Mouse (Mus musculus) liver, embryonic 14.5 days (tissue): ENCODE data around the gene Des. TPM values are rescaled to one million over a fixed set of nuclear protein-coding genes. Genes with fewer than 3 reads are reported as not detected.

ENCODE experiments used
- ATAC-seq: fragments of 200-750 bp; cut with Nextera tagmentation; 2 replicates; pipeline ENCODE4 v1.8.0; 2017; ENCODE audit warnings: moderate number of reproducible peaks, mild to moderate bottlenecking, moderate library complexity; ENCODE audit not compliant: insufficient read depth
- DNase-seq, 3 experiments: peaks; one replicate each; pipeline ENCODE4 v3.0.0-alpha.2; 2012 to 2013; ENCODE audit warnings: low read depth in 3 of 3, low spot score in 3 of 3
- H3K27ac ChIP-seq: fragments of 300-500 bp; sonication (generic); 2 replicates; pipeline ENCODE4 v1.5.1; 2014; ENCODE audit warnings: moderate library complexity, mild to moderate bottlenecking, control low read depth, inconsistent platforms
- H3K27me3 ChIP-seq: fragments of 300-500 bp; sonication (generic); 2 replicates; pipeline ENCODE4 v1.6.1; 2014; ENCODE audit warnings: mild to moderate bottlenecking, low read length, moderate library complexity; ENCODE audit not compliant: control insufficient read depth, insufficient read depth
- H3K36me3 ChIP-seq: fragments of 300-500 bp; sonication (generic); replicated peaks from 2 replicates; pipeline ENCODE4 v1.6.1; 2014; ENCODE audit warnings: low read depth; ENCODE audit not compliant: control insufficient read depth, insufficient read depth
- H3K4me1 ChIP-seq, 2 experiments: fragments of 200-500 bp in 1 of 2; fragments of 300-500 bp in 1 of 2; sonication (generic) in 1 of 2; replicated peaks; 2 replicates each; pipeline ENCODE4 v1.6.1; 2012 to 2014; ENCODE audit warnings: antibody characterized with exemption in 1 of 2, inconsistent platforms in 1 of 2, low read length in 1 of 2; ENCODE audit not compliant: control insufficient read depth in 2 of 2, insufficient read depth in 2 of 2
- H3K4me2 ChIP-seq: fragments of 300-500 bp; sonication (generic); 2 replicates; pipeline ENCODE4 v1.6.1; 2014; ENCODE audit warnings: low read depth, mild to moderate bottlenecking, control low read depth, moderate library complexity
- H3K4me3 ChIP-seq, 2 experiments: fragments of 200-500 bp in 1 of 2; fragments of 300-500 bp in 1 of 2; sonication (generic) in 1 of 2; 2 replicates each; pipeline ENCODE4 v1.5.1; 2012 to 2014; ENCODE audit warnings: low read depth in 2 of 2, low read length in 2 of 2, mild to moderate bottlenecking in 2 of 2, control low read depth in 1 of 2, inconsistent platforms in 1 of 2, moderate library complexity in 1 of 2; ENCODE audit not compliant: insufficient read depth in 1 of 2
- H3K9ac ChIP-seq: fragments of 300-500 bp; sonication (generic); replicated peaks from 2 replicates; pipeline ENCODE4 v1.6.1; 2014; ENCODE audit warnings: mild to moderate bottlenecking, control low read depth, moderate library complexity
- H3K9me3 ChIP-seq: fragments of 300-500 bp; sonication (generic); 2 replicates; pipeline ENCODE4 v1.6.1; 2016; ENCODE audit warnings: low read length, mixed read lengths; ENCODE audit not compliant: control insufficient read depth
- CTCF ChIP-seq: IDR thresholded peaks from 2 replicates; pipeline ENCODE4 v1.5.1; 2016; ENCODE audit warnings: antibody characterized with exemption, low read depth, control low read depth
- EP300 ChIP-seq: IDR thresholded peaks from 2 replicates; pipeline ENCODE4 v1.6.1; 2016; ENCODE audit warnings: antibody characterized with exemption, low read depth
- WGBS: fragments of 180-500 bp; shearing (Covaris S2); extraction: QIAGEN DNeasy Blood & Tissue Kit; methylation state at CpG from one replicate; pipeline ENCODE4 v1.1.7; 2014; ENCODE audit not compliant: insufficient replicate concordance; 5-methylcytosine and 5-hydroxymethylcytosine counted together
- polyA plus RNA-seq, 2 experiments: library from polyadenylated mRNA; depleted of rRNA in 1 of 2; stranded (reverse) in 1 of 2; unstranded in 1 of 2; fragments of >200 nt; fragmentation: Nextera tagmentation in 1 of 2; extraction: Ambion mirVana in 1 of 2; gene quantifications; 2 replicates each; pipeline versions ENCODE4 v1.2.1 to v1.2.3; 2012 to 2014

The Des gene
- polyA plus RNA-seq, 2 experiments, result 1.1 to 1.4 TPM

GRCm38 (mm10) chr1:75393846-75394245 is 33.7 kb downstream of the Des start:
- H3K27me3 ChIP-seq, result peaks cover 14% of the 10 kb centered on the region
- no peak overlapping the region for H3K9ac ChIP-seq
- ATAC-seq (no peak), DNase-seq (no peak)
- H3K4me3 ChIP-seq, result no peak overlapping the region
- peaks cover 0 to under 1% of the 10 kb centered on the region in 2 experiments; a peak in 1 of 4 replicates for H3K4me1 ChIP-seq
- no peaks in the 10 kb centered on the region for H3K36me3 ChIP-seq
- H3K27ac ChIP-seq, result no peak overlapping the region
- WGBS, result 59% methylated on average over 3 of the region's 3 CpGs
- H3K9me3 ChIP-seq, result no peaks in the 10 kb centered on the region
- H3K4me2 ChIP-seq, result no peak overlapping the region
- TF ChIP-seq EP300, result no peak
- no peak for TF ChIP-seq CTCF

- H3K4me3 ChIP-seq, result no peak overlapping the region
- 10% methylated on average over 9 of the region's 9 CpGs for WGBS
- no peaks in the 10 kb centered on the region for H3K36me3 ChIP-seq
- H3K9ac ChIP-seq, result no peak overlapping the region
- peaks cover 0 to 9% of the 10 kb centered on the region in 2 experiments; a peak in 2 of 4 replicates for H3K4me1 ChIP-seq
- H3K27ac ChIP-seq, result no peak overlapping the region
- H3K4me2 ChIP-seq, result no peak overlapping the region
- DNase-seq (peak; percentile 31 to 52 (median 34)), ATAC-seq (peak; percentile 62; the same call in 1 of the 2 replicates)
- H3K27me3 ChIP-seq, result no peaks in the 10 kb centered on the region
- no peaks in the 10 kb centered on the region for H3K9me3 ChIP-seq
- TF ChIP-seq EP300 (no peak), CTCF (peak; percentile 78)
These were observed 38.8 kb downstream of the Des start for GRCm38 (mm10) chr1:75398761-75399402.

GRCm38 (mm10) chr1:75399755-75400492 is 39.8 kb downstream of the Des start:
- Histone ChIP-seq H3K27ac (no peak overlapping the region), H3K9ac (no peak overlapping the region; the same call in 1 of the 2 replicates), H3K27me3 (no peaks in the 10 kb centered on the region), H3K4me3 (peak overlapping the region in 1 of 2 experiments; percentile 26; a peak in 2 of 4 replicates), H3K36me3 (no peaks in the 10 kb centered on the region), H3K4me1 (peaks cover 0 to 9% of the 10 kb centered on the region in 2 experiments; a peak in 2 of 4 replicates), H3K4me2 (peak overlapping the region; percentile 36), H3K9me3 (no peaks in the 10 kb centered on the region)
- no peak for DNase-seq
- TF ChIP-seq CTCF, result no peak
- TF ChIP-seq EP300, result no peak
- peak; percentile 51; the same call in 1 of the 2 replicates for ATAC-seq
- WGBS, result 12% methylated on average over 15 of the region's 15 CpGs

GRCm38 (mm10) chr1:75400493-75401115 is 40.5 kb downstream of the Des start:
- DNase-seq, result no peak
- H3K9me3 ChIP-seq, result no peaks in the 10 kb centered on the region
- 19% methylated on average over 6 of the region's 6 CpGs for WGBS
- no peak overlapping the region; a peak in 2 of 4 replicates for H3K4me3 ChIP-seq
- H3K4me2 ChIP-seq, result peak overlapping the region; percentile 36; the same call in 1 of the 2 replicates
- TF ChIP-seq CTCF (no peak), EP300 (no peak)
- H3K36me3 ChIP-seq, result no peaks in the 10 kb centered on the region
- H3K9ac ChIP-seq, result no peak overlapping the region
- ATAC-seq, result no peak
- no peak overlapping the region for H3K27ac ChIP-seq
- no peaks in the 10 kb centered on the region for H3K27me3 ChIP-seq
- H3K4me1 ChIP-seq, result peaks cover 0 to 9% of the 10 kb centered on the region in 2 experiments; a peak in 2 of 4 replicates

- no peak overlapping the region for H3K27ac ChIP-seq
- WGBS, result 68% methylated on average over 3 of the region's 3 CpGs
- H3K27me3 ChIP-seq, result no peaks in the 10 kb centered on the region
- H3K4me3 ChIP-seq, result no peak overlapping the region
- no peaks in the 10 kb centered on the region for H3K4me1 ChIP-seq
- no peak overlapping the region for H3K4me2 ChIP-seq
- ATAC-seq (no peak), DNase-seq (no peak)
- H3K36me3 ChIP-seq, result no peaks in the 10 kb centered on the region
- no peak overlapping the region for H3K9ac ChIP-seq
- no peak for TF ChIP-seq EP300
- no peak for TF ChIP-seq CTCF
- H3K9me3 ChIP-seq, result no peaks in the 10 kb centered on the region
These were observed 45.4 kb downstream of the Des start for GRCm38 (mm10) chr1:75405547-75405946.
